Mouse (Mus musculus): ENCODE data around the gene Dnajb11. TPM values are rescaled to one million over a fixed set of nuclear protein-coding genes. Genes with fewer than 3 reads are reported as not detected.

Gene Dnajb11
- polyA plus RNA-seq, 1 experiment from 2014 or later: 96.8 TPM

GRCm38 (mm10) chr16:22890683-22891510 is 33.3 kb downstream of the Dnajb11 start, which contains the start of gene Ahsg:
Ahsg (plus strand) TSS chr16:22891277.
- WGBS: 87% methylated on average over 11 of the region's 11 CpGs
- ATAC-seq: no peak
- Histone ChIP-seq H3K9ac (ENCODE audit: low read depth, low read length) (no peak within 1 kb of the TSS), H3K27ac (ENCODE audit: low read depth, low read length) (no peak within 1 kb of the TSS), H3K9me3 (ENCODE audit: control insufficient read depth, low read length) (no peaks in the 10 kb centered on the region), H3K4me1 (ENCODE audit: control insufficient read depth, insufficient read depth, low read depth, low read length) (no peaks in the 10 kb centered on the region), H3K36me3 (ENCODE audit: control insufficient read depth, insufficient read depth, low read length) (no peaks in the 10 kb centered on the region), H3K4me2 (ENCODE audit: low read length) (no peak within 1 kb of the TSS), H3K4me3 (ENCODE audit: low read length) (no peak within 1 kb of the TSS), H3K27me3 (replicated peaks; ENCODE audit: control insufficient read depth, insufficient read depth, low read length) (no peaks in the 10 kb centered on the region)

- Histone ChIP-seq H3K9ac (ENCODE audit: low read depth, low read length) (no peak overlapping the region), H3K27ac (ENCODE audit: low read depth, low read length) (no peak overlapping the region), H3K27me3 (replicated peaks; ENCODE audit: control insufficient read depth, insufficient read depth, low read length) (no peaks in the 10 kb centered on the region), H3K4me2 (ENCODE audit: low read length) (no peak overlapping the region), H3K36me3 (ENCODE audit: control insufficient read depth, insufficient read depth, low read length) (no peaks in the 10 kb centered on the region), H3K4me1 (ENCODE audit: control insufficient read depth, insufficient read depth, low read depth, low read length) (no peaks in the 10 kb centered on the region), H3K4me3 (ENCODE audit: low read length) (no peak overlapping the region), H3K9me3 (ENCODE audit: control insufficient read depth, low read length) (no peaks in the 10 kb centered on the region)
- ATAC-seq: no peak
- WGBS: 95% methylated on average over 8 of the region's 8 CpGs
These were observed 34.1 kb downstream of the Dnajb11 start for GRCm38 (mm10) chr16:22891733-22892154.

- 82% methylated on average over 7 of the region's 8 CpGs for WGBS
- Histone ChIP-seq H3K9ac (ENCODE audit: low read depth, low read length) (no peak overlapping the region), H3K9me3 (ENCODE audit: control insufficient read depth, low read length) (no peaks in the 10 kb centered on the region), H3K4me3 (ENCODE audit: low read length) (no peak overlapping the region), H3K4me1 (ENCODE audit: control insufficient read depth, insufficient read depth, low read depth, low read length) (no peaks in the 10 kb centered on the region), H3K27ac (ENCODE audit: low read depth, low read length) (no peak overlapping the region), H3K27me3 (replicated peaks; ENCODE audit: control insufficient read depth, insufficient read depth, low read length) (no peaks in the 10 kb centered on the region), H3K36me3 (ENCODE audit: control insufficient read depth, insufficient read depth, low read length) (no peaks in the 10 kb centered on the region), H3K4me2 (ENCODE audit: low read length) (no peak overlapping the region)
- no peak for ATAC-seq
These were observed 36.5 kb downstream of the Dnajb11 start for GRCm38 (mm10) chr16:22894095-22894494.

- Histone ChIP-seq H3K36me3 (ENCODE audit: control insufficient read depth, insufficient read depth, low read length) (no peaks in the 10 kb centered on the region), H3K4me2 (ENCODE audit: low read length) (no peak overlapping the region), H3K4me1 (ENCODE audit: control insufficient read depth, insufficient read depth, low read depth, low read length) (no peaks in the 10 kb centered on the region), H3K4me3 (ENCODE audit: low read length) (no peak overlapping the region), H3K9ac (ENCODE audit: low read depth, low read length) (no peak overlapping the region), H3K9me3 (ENCODE audit: control insufficient read depth, low read length) (no peaks in the 10 kb centered on the region), H3K27me3 (replicated peaks; ENCODE audit: control insufficient read depth, insufficient read depth, low read length) (no peaks in the 10 kb centered on the region), H3K27ac (ENCODE audit: low read depth, low read length) (no peak overlapping the region)
- 83% methylated on average over 2 of the region's 2 CpGs for WGBS
- no peak for ATAC-seq
These were observed 39.0 kb downstream of the Dnajb11 start for GRCm38 (mm10) chr16:22896618-22897017.

GRCm38 (mm10) chr16:22899346-22899745 is 41.7 kb downstream of the Dnajb11 start:
- Histone ChIP-seq H3K9me3 (ENCODE audit: control insufficient read depth, low read length) (no peaks in the 10 kb centered on the region), H3K36me3 (ENCODE audit: control insufficient read depth, insufficient read depth, low read length) (no peaks in the 10 kb centered on the region), H3K4me2 (ENCODE audit: low read length) (no peak overlapping the region), H3K27me3 (replicated peaks; ENCODE audit: control insufficient read depth, insufficient read depth, low read length) (no peaks in the 10 kb centered on the region), H3K4me3 (ENCODE audit: low read length) (no peak overlapping the region), H3K27ac (ENCODE audit: low read depth, low read length) (no peak overlapping the region), H3K9ac (ENCODE audit: low read depth, low read length) (no peak overlapping the region; the same call in 1 of the 2 replicates), H3K4me1 (ENCODE audit: control insufficient read depth, insufficient read depth, low read depth, low read length) (no peaks in the 10 kb centered on the region)
- no peak for ATAC-seq
- WGBS: 46% methylated on average over 5 of the region's 5 CpGs

- Histone ChIP-seq H3K9me3 (ENCODE audit: control insufficient read depth, low read length) (no peaks in the 10 kb centered on the region), H3K9ac (ENCODE audit: low read depth, low read length) (no peak overlapping the region), H3K36me3 (ENCODE audit: control insufficient read depth, insufficient read depth, low read length) (no peaks in the 10 kb centered on the region), H3K4me1 (ENCODE audit: control insufficient read depth, insufficient read depth, low read depth, low read length) (no peaks in the 10 kb centered on the region), H3K27me3 (replicated peaks; ENCODE audit: control insufficient read depth, insufficient read depth, low read length) (no peaks in the 10 kb centered on the region), H3K27ac (ENCODE audit: low read depth, low read length) (no peak overlapping the region), H3K4me2 (ENCODE audit: low read length) (no peak overlapping the region), H3K4me3 (ENCODE audit: low read length) (no peak overlapping the region)
- 85% methylated on average over 10 of the region's 10 CpGs for WGBS
- ATAC-seq: no peak
These were observed 42.4 kb downstream of the Dnajb11 start for GRCm38 (mm10) chr16:22899866-22900570.

GRCm38 (mm10) chr16:22901326-22901725 is 43.7 kb downstream of the Dnajb11 start:
- no peak overlapping the region for H3K27ac ChIP-seq (ENCODE audit: low read depth, low read length)
- H3K9ac ChIP-seq (ENCODE audit: low read depth, low read length): no peak overlapping the region
- H3K36me3 ChIP-seq (ENCODE audit: control insufficient read depth, insufficient read depth, low read length): no peaks in the 10 kb centered on the region
- no peak overlapping the region for H3K4me2 ChIP-seq (ENCODE audit: low read length)
- 81% methylated on average over 3 of the region's 3 CpGs for WGBS
- H3K9me3 ChIP-seq (ENCODE audit: control insufficient read depth, low read length): no peaks in the 10 kb centered on the region
- H3K4me1 ChIP-seq (ENCODE audit: control insufficient read depth, insufficient read depth, low read depth, low read length): no peaks in the 10 kb centered on the region
- H3K4me3 ChIP-seq (ENCODE audit: low read length): no peak overlapping the region
- ATAC-seq: no peak
- H3K27me3 ChIP-seq (replicated peaks; ENCODE audit: control insufficient read depth, insufficient read depth, low read length): no peaks in the 10 kb centered on the region

- H3K4me2 ChIP-seq (ENCODE audit: low read length): no peak overlapping the region
- no peak overlapping the region for H3K4me3 ChIP-seq (ENCODE audit: low read length)
- H3K27ac ChIP-seq (ENCODE audit: low read depth, low read length): no peak overlapping the region
- no peak for ATAC-seq
- H3K4me1 ChIP-seq (ENCODE audit: control insufficient read depth, insufficient read depth, low read depth, low read length): no peaks in the 10 kb centered on the region
- no peaks in the 10 kb centered on the region for H3K36me3 ChIP-seq (ENCODE audit: control insufficient read depth, insufficient read depth, low read length)
- no peak overlapping the region for H3K9ac ChIP-seq (ENCODE audit: low read depth, low read length)
- WGBS: 96% methylated on average over 6 of the region's 6 CpGs
- H3K9me3 ChIP-seq (ENCODE audit: control insufficient read depth, low read length): no peaks in the 10 kb centered on the region
- H3K27me3 ChIP-seq (replicated peaks; ENCODE audit: control insufficient read depth, insufficient read depth, low read length): no peaks in the 10 kb centered on the region
These were observed 51.6 kb downstream of the Dnajb11 start for GRCm38 (mm10) chr16:22909290-22909689.

- Histone ChIP-seq H3K4me2 (ENCODE audit: low read length) (no peak overlapping the region), H3K36me3 (ENCODE audit: control insufficient read depth, insufficient read depth, low read length) (no peaks in the 10 kb centered on the region), H3K4me3 (ENCODE audit: low read length) (no peak overlapping the region), H3K4me1 (ENCODE audit: control insufficient read depth, insufficient read depth, low read depth, low read length) (no peaks in the 10 kb centered on the region), H3K27ac (ENCODE audit: low read depth, low read length) (no peak overlapping the region), H3K9ac (ENCODE audit: low read depth, low read length) (no peak overlapping the region), H3K27me3 (replicated peaks; ENCODE audit: control insufficient read depth, insufficient read depth, low read length) (no peaks in the 10 kb centered on the region), H3K9me3 (ENCODE audit: control insufficient read depth, low read length) (no peaks in the 10 kb centered on the region)
- WGBS: 84% methylated on average over 3 of the region's 3 CpGs
- ATAC-seq: no peak
These were observed 54.3 kb downstream of the Dnajb11 start for GRCm38 (mm10) chr16:22911986-22912385.

All from hindbrain, embryonic 16.5 days (tissue).